11 mouse cellular contexts compared by ENCODE assay signal in the genomic region with DNA sequence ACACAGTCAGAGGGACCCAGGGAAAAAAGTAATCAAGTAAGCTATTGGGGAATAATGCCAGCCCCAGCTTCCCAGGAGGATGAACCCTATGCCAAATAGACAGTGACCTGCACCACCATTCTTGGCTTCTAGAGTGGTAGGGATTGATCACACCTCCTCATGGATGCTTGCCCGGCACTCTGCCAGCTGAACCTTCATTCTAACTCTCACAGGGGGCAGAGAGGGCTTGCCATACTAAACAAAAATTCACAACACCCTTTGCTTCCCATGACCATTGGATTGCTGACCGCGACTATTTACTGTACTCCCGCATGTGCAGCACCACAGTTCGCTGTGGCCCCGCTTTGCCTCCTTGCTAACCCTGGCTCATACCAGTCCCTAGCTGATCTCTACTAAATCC.
"Had no signal": no experiment of that assay in that cellular context is flagged by ENCODE, and none has a peak within 500 bp of the region (broad histone marks: within the 10 kb centered on the region; RNA-seq: fewer than 3 reads in every experiment).

No protein-coding gene starts in this region.

- DNase-seq: layer of hippocampus, postnatal 36 days; right cerebral cortex, postnatal 14 days; thymus, postnatal 36 days had no signal

- H3K27me3 ChIP-seq: kidney, embryonic 15.5 days; limb, embryonic 15.5 days; megakaryocyte, embryonic 14.5 days; midbrain, embryonic 12.5 days; stomach, embryonic 15.5 days had no signal

- ATAC-seq: intestine, postnatal 0 days had no signal

- H3K36me3 ChIP-seq: midbrain, embryonic 12.5 days; stomach, embryonic 15.5 days had no signal

- H3K9me3 ChIP-seq: kidney, embryonic 15.5 days; limb, embryonic 15.5 days; megakaryocyte, embryonic 14.5 days; midbrain, embryonic 12.5 days; stomach, embryonic 15.5 days had no signal

- H3K4me3 ChIP-seq: kidney, embryonic 15.5 days; limb, embryonic 15.5 days; megakaryocyte, embryonic 14.5 days; midbrain, embryonic 12.5 days; stomach, embryonic 15.5 days had no signal

- H3K4me2 ChIP-seq: kidney, embryonic 15.5 days; limb, embryonic 15.5 days; midbrain, embryonic 12.5 days; stomach, embryonic 15.5 days had no signal

- H3K9ac ChIP-seq: kidney, embryonic 15.5 days; limb, embryonic 15.5 days; liver, embryonic 14.5 days; midbrain, embryonic 12.5 days; stomach, embryonic 15.5 days had no signal

- H3K27ac ChIP-seq: kidney, embryonic 15.5 days; liver, embryonic 14.5 days; macrophage; midbrain, embryonic 12.5 days; stomach, embryonic 15.5 days had no signal
